Mouse (Mus musculus) C2C12 (cell line): ENCODE data around the gene Mgmt. TPM values are rescaled to one million over a fixed set of nuclear protein-coding genes. Genes with fewer than 3 reads are reported as not detected.

ENCODE experiments used
- H3K27me3 ChIP-seq: one replicate; pipeline ENCODE4 v1.6.1; 2011; ENCODE audit not compliant: control insufficient read depth, insufficient read depth, insufficient read length
- H3K36me3 ChIP-seq: one replicate; pipeline ENCODE4 v1.6.1; 2011; ENCODE audit not compliant: control insufficient read depth, insufficient read depth
- H3K4me3 ChIP-seq: one replicate; pipeline ENCODE4 v1.5.1; 2011; ENCODE audit warnings: mild to moderate bottlenecking, control low read depth; ENCODE audit not compliant: poor library complexity, insufficient read depth, severe bottlenecking
- H3K79me2 ChIP-seq: one replicate; pipeline ENCODE4 v1.6.1; 2011; ENCODE audit not compliant: control insufficient read depth, insufficient read depth
- H3K79me3 ChIP-seq: one replicate; pipeline ENCODE4 v1.6.1; 2011; ENCODE audit warnings: low read depth, control low read depth
- H3ac ChIP-seq: one replicate; pipeline ENCODE3; 2011; ENCODE audit warnings: low read depth; ENCODE audit not compliant: control insufficient read depth, insufficient read length
- CEBPB ChIP-seq: IDR thresholded peaks from one replicate; pipeline ENCODE4 v1.6.1; 2011; ENCODE audit warnings: low read depth, mild to moderate bottlenecking, control low read depth, moderate library complexity
- CTCF ChIP-seq: IDR thresholded peaks from one replicate; pipeline ENCODE4 v1.5.1; 2011; ENCODE audit not compliant: control insufficient read depth, insufficient read depth, insufficient read length
- FOSL1 ChIP-seq: IDR thresholded peaks from one replicate; pipeline ENCODE4 v1.8.0; 2011; ENCODE audit warnings: mild to moderate bottlenecking, low read length; ENCODE audit not compliant: poor library complexity, insufficient read depth, severe bottlenecking
- MAX ChIP-seq: IDR thresholded peaks from one replicate; pipeline ENCODE4 v1.6.1; 2011; ENCODE audit warnings: mild to moderate bottlenecking, control low read depth
- MYOD1 ChIP-seq: IDR thresholded peaks from one replicate; pipeline ENCODE4 v1.6.1; 2011; ENCODE audit warnings: low read depth; ENCODE audit not compliant: control insufficient read depth, insufficient read length
- MYOG ChIP-seq: IDR thresholded peaks from one replicate; pipeline ENCODE4 v1.6.1; 2011; ENCODE audit not compliant: control insufficient read depth, insufficient read length; ENCODE audit errors: extremely low read depth
- USF1 ChIP-seq: IDR thresholded peaks from one replicate; pipeline ENCODE4 v1.6.1; 2011; ENCODE audit warnings: low read depth, mild to moderate bottlenecking, control low read depth, moderate library complexity
- polyA plus RNA-seq: library from polyadenylated mRNA; unstranded; fragments of >200 nt; fragmentation: generic; extraction: Trizol; gene quantifications from one replicate; pipeline ENCODE4 v1.2.1, GENCODE M21; 2012; ENCODE audit warnings: missing spikeins

Gene Mgmt
- polyA plus RNA-seq, 1 experiment = 1.9 TPM

- Histone ChIP-seq H3K79me2 (no peaks in the 10 kb centered on the region), H3ac (no peak overlapping the region), H3K27me3 (no peaks in the 10 kb centered on the region), H3K36me3 (no peaks in the 10 kb centered on the region), H3K79me3 (no peaks in the 10 kb centered on the region), H3K4me3 (no peak overlapping the region)
- TF ChIP-seq MYOD1 (no peak), CTCF (no peak), CEBPB (no peak), MYOG (no peak), MAX (no peak), FOSL1 (no peak), USF1 (no peak)
These were observed 28.5 kb upstream of the Mgmt start for GRCm38 (mm10) chr7:136865876-136866275.

- TF ChIP-seq MYOD1 = no peak
- no peak for TF ChIP-seq MAX
- TF ChIP-seq FOSL1 = no peak
- no peak for TF ChIP-seq MYOG
- H3K79me3 ChIP-seq = no peaks in the 10 kb centered on the region
- H3K36me3 ChIP-seq = no peaks in the 10 kb centered on the region
These were observed 27.9 kb upstream of the Mgmt start for GRCm38 (mm10) chr7:136866535-136866934.

GRCm38 (mm10) chr7:136871535-136871934 is 22.9 kb upstream of the Mgmt start:
- no peaks in the 10 kb centered on the region for H3K79me3 ChIP-seq
- H3ac ChIP-seq = no peak overlapping the region
- TF ChIP-seq CTCF (no peak), CEBPB (no peak), MYOD1 (no peak), USF1 (no peak), FOSL1 (no peak), MYOG (no peak), MAX (no peak)
- H3K36me3 ChIP-seq = no peaks in the 10 kb centered on the region
- H3K27me3 ChIP-seq = no peaks in the 10 kb centered on the region
- H3K4me3 ChIP-seq = no peak overlapping the region
- no peaks in the 10 kb centered on the region for H3K79me2 ChIP-seq

More at GRCm38 (mm10) chr7:136866535-136866934, 27.9 kb upstream of the Mgmt start:
- Histone ChIP-seq H3K79me2 (no peaks in the 10 kb centered on the region), H3K4me3 (no peak overlapping the region), H3ac (no peak overlapping the region), H3K27me3 (no peaks in the 10 kb centered on the region)

- no peak overlapping the region for H3K4me3 ChIP-seq
- no peaks in the 10 kb centered on the region for H3K79me2 ChIP-seq
- TF ChIP-seq USF1 = no peak
- no peak for TF ChIP-seq FOSL1
- TF ChIP-seq CTCF = no peak
- no peak for TF ChIP-seq MYOG
- TF ChIP-seq MAX = no peak
- no peak for TF ChIP-seq MYOD1
- no peak for TF ChIP-seq CEBPB
- H3K27me3 ChIP-seq = no peaks in the 10 kb centered on the region
- H3K79me3 ChIP-seq = no peaks in the 10 kb centered on the region
- H3ac ChIP-seq = no peak overlapping the region
- H3K36me3 ChIP-seq = no peaks in the 10 kb centered on the region
These were observed 22.4 kb upstream of the Mgmt start for GRCm38 (mm10) chr7:136872059-136872458.

- H3K27me3 ChIP-seq = no peaks in the 10 kb centered on the region
- no peaks in the 10 kb centered on the region for H3K79me3 ChIP-seq
- no peaks in the 10 kb centered on the region for H3K79me2 ChIP-seq
- no peak for TF ChIP-seq MAX
- no peak for TF ChIP-seq CTCF
- H3ac ChIP-seq = no peak overlapping the region
- H3K36me3 ChIP-seq = no peaks in the 10 kb centered on the region
- no peak overlapping the region for H3K4me3 ChIP-seq
These were observed 20.0 kb upstream of the Mgmt start for GRCm38 (mm10) chr7:136874396-136874795.

- no peaks in the 10 kb centered on the region for H3K36me3 ChIP-seq
- H3K79me3 ChIP-seq = no peaks in the 10 kb centered on the region
- no peaks in the 10 kb centered on the region for H3K79me2 ChIP-seq
- TF ChIP-seq USF1 (no peak), MYOD1 (no peak), MAX (no peak), CEBPB (no peak), CTCF (no peak), FOSL1 (no peak)
- H3ac ChIP-seq = no peak overlapping the region
- no peaks in the 10 kb centered on the region for H3K27me3 ChIP-seq
- no peak overlapping the region for H3K4me3 ChIP-seq
These were observed 14.0 kb upstream of the Mgmt start for GRCm38 (mm10) chr7:136880386-136880785.

- H3K4me3 ChIP-seq = no peak overlapping the region
- TF ChIP-seq CTCF (no peak), FOSL1 (no peak), USF1 (no peak), MAX (no peak), MYOG (no peak), MYOD1 (no peak), CEBPB (no peak)
These were observed 6.3 kb upstream of the Mgmt start for GRCm38 (mm10) chr7:136888161-136888560.

More at GRCm38 (mm10) chr7:136888161-136888560, 6.3 kb upstream of the Mgmt start:
- Histone ChIP-seq H3K79me3 (no peaks in the 10 kb centered on the region), H3K79me2 (no peaks in the 10 kb centered on the region), H3ac (no peak overlapping the region), H3K36me3 (no peaks in the 10 kb centered on the region), H3K27me3 (no peaks in the 10 kb centered on the region)
